Mouse (Mus musculus) left cerebral cortex, postnatal 36 days (tissue): ENCODE data around the gene Macrod1. TPM values are rescaled to one million over a fixed set of nuclear protein-coding genes. Genes with fewer than 3 reads are reported as not detected.
"Not testable (repeated sequence)": the region's sequence is repeated elsewhere in the genome, so short reads cannot be mapped to it uniquely, and the experiment has no call there.

Source experiments
- DNase-seq, 2 experiments: peaks; one replicate each; pipeline ENCODE4 v3.0.0; 2021 to 2022; ENCODE audit warnings: low spot score in 2 of 2, mixed read lengths in 1 of 2
- intact Hi-C: fragments of 180-260 bp; cut with DNase I; formaldehyde crosslinking; loops from one replicate; pipeline ENCODE4 v1.15.1; 2025
- total RNA-seq, 2 experiments: library from RNA; stranded (reverse); gene quantifications; 2 replicates each; pipeline ENCODE4 v1.2.3; 2021

Macrod1 gene
- total RNA-seq, 2 experiments from 2014 or later, result 14.1 to 17.6 TPM

DNA sequence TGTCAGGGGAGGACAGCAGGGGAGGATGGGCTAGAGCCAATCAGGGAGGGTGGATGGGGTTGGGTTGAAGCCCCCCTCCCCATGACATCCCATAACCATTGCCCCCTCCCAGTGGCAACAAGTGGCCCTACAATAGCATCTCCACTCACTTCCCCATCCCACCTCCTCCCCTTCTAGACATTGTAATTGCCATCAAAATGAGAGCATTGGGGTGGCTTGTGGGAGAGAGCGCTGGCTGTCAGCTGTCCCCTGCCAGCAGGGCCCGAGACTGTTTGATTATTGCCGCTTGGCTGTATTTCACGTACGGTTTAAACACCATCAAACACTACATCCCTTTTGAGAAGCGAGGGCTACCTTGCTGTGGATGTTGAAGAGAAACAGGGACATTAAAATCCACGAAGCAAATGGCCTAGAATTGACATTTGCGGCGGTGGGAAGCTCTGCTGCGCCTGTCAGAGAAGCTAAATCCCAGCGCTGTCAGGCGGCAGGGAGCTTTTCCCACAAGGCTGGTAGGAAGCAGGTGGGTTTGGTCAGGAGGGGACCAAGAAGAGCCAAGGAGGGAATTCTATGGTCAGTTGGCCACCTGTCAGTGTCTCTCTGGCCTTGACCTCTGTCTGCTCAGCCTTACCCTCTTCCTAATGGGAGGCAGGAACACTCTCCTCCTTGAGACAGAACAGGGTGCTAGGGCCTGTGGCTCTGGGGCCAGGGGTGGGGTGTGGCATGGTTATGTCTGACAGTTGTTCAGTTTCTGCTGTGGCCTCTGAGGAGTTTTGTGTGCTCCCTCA is 17.6 kb downstream of the Macrod1 start:
- DNase-seq, result no peak
- intact Hi-C loops, result no loop called here

DNA sequence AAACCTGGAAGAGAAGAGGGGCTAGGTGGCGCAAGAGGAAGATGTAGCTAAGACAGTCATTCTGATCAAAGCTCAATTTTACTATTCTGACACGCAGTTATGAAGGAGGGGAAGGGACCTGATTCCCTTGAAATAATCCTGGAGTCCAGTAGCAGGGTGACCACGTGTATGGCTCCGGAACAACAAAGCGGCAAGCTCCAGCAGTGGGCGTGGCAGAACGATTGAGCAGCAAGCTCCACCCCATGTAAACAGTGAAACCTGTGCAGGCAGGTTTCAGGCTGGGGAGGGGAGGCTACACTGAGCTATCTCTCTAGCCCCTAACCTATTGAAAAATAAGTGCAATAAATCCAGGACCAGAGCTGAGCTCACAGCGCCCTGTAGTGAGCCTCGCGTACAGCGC is 18.7 kb downstream of the Macrod1 start:
- intact Hi-C loops, DNase-seq: not testable (repeated sequence)

DNA sequence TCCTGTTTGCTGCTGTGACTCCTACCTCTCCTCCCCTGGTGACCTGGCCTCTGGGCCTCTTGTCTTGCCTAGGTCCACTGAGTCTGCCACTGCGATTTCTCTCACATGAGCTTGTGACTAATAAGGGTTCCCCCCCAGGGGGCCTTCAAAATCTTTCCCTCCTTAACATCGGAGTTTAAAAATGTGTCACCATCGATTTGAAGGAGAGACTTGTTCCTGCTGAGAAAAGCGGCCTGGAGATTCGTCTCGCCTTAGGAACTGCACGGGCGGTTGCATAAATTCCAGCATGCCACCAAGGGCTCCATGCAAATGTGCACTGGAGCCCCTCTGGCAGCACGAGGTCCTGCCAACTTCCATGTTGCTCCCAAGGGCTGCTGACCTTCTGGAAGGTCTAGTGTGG is 21.1 kb downstream of the Macrod1 start:
- DNase-seq, result no peak
- intact Hi-C loops, result no loop called here

DNA sequence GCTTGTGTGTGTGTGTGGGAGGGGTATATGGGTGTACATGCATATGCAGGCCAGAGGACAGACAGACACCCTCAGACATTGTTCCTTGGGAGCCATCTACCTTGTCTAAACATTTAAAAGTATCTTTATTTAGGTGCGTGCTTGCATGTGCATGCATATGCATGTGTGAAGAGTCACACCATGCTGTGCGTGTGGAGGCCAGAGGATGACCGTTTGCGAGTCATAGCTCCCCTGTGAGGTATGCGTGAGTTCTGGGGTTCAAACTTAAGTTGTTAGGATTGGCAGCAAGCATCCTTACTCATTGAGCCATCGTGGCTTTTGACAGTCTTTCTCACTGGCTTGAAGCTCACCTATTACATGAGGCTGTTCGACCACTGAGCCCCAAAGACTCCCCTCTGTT is 21.7 kb downstream of the Macrod1 start:
- intact Hi-C loops, result no loop called here
- DNase-seq, result no peak

DNA sequence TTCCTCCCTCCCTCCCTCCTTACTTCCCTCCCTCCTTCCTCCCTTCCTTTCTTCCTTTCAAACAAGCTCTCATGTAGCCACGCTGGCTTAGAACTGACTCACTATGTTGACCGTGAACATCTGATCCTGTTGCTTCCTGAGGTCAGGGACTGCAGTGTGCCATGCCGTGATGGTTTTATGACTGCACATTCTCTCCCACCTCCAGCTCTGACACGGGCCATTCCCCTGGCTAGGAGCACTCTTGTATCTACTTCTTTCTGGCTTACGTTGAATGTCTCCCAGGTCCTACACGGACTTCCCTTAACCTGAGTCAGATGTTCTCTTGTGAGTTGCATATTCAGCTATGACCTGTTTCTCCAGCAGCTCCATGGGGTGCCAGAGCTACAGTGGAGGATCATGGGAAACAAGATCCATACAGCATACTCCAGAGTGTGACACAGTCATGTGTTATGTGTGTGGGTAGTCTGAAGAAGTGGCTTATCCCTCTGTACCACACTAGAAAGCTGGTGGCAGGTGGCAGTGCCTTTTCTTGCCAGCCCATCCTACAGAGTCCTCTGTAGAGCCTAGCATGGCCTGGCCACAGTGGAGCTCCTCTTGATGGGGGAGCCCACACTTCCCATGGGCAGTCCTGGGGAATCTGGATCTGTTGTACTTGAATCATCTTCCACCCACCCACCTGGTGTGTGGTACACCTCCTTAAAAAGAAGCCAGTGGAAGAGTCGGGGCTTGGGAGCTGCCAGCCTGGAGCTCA is 25.1 kb downstream of the Macrod1 start:
- intact Hi-C loops, result loop anchor here (5.0 kb wide), 1 partner anchor 86 kb away; no protein-coding TSS in a partner anchor
- peak; percentile 55 to 76 for DNase-seq

DNA sequence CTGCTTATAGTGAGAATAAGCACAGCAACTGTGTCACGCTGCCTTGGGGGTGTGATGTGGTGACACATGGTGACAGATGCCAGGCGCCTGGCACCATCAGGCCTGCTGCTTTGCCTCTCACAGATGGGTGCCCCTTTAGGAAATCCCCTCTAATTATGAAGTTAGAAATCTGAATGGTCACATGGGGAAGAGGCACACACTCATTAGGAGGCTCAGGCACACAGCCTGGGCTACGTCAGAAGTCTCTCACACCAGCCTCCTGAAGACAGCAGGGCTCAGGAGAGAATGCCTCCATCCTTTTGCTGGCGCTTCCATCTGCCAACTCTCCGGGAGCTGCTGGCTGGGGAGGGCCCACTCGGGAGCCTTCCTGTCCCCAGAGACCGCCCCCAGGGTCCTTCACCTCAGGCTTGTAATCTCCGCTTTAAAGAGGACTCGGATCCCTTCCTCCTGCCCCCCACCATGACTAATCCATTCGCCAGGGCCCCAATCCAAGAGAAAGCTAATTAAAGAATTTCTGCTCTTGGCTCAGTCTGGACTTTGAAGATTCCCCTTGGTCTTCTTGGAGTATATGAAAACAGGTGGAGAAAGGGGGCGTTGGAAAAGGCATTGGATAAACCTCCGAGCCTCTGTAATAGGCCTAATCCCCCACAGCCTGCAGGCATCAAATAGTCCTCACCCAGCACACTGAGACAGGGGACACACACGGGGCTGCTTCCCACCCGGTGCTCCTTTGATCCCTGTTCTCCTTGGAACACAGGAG is 26.6 kb downstream of the Macrod1 start:
- peak; percentile 69 to 72 for DNase-seq
- intact Hi-C loops, result loop anchor here (5.0 kb wide), 1 partner anchor 84 kb away; no protein-coding TSS in a partner anchor

DNA sequence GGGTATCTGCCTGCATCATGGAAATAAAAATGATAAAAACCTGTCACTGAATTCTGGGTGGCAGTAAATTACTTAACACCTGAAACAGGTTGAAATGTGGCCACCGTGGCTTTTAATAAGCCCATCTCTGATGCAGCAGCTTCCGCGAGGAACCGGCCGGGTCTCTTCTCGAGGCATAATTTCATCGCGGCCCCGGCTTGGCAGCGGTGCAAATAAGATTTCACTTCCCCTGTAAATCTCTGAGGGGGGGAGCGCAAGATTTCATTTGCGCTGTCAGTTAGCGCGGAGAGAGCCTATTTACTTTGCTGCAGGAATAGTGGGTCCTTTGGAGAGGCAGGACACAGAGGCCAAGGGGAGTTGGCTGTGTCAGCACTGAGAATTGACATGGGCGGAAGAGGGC is 28.1 kb downstream of the Macrod1 start:
- intact Hi-C loops, result loop anchor here (5.0 kb wide), 1 partner anchor 83 kb away; no protein-coding TSS in a partner anchor

DNA sequence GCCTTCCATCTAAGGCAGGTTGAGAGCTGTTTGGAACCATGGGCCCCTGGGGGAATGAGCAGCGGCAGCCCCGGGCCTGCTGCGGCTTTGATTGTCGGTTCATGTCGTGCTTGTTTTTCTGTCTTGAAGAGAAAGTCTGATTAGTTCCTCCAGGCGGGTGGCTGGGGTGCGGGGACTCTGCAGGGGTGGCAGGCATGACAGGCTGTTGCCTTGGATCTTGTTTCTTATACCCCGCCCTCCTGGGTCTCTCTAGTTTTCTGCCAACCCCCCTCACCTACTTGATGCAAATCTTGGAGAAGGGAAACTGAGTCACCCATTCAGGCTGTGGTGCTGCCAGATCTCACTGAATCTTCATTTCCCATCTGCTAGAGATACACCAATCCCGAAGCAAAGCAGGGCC is 31.9 kb downstream of the Macrod1 start:
- DNase-seq, result no peak
- intact Hi-C loops, result no loop called here

More for the DNA sequence above, 28.1 kb downstream of the Macrod1 start:
- DNase-seq, result no peak

DNA sequence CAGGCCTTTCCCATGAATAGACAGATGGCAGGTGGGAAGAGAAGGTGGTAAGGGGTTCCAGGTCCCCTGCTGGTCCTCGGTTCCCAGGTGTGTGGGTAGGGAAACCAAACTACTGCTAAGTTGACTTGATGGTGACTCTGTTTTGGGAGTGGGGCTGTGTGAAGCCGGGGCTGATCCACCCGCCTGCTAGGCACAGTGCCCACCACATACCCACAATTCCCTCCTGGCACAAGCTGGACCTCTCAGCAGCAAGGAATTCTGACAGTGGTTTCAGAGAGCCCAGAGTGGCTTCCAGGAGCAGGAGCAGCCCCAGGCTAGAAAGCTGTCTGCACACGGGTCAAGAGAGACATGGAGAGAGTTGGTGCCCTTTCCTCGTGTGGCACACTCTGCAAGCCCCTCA is 32.4 kb downstream of the Macrod1 start:
- DNase-seq, result no peak
- intact Hi-C loops, result no loop called here

DNA sequence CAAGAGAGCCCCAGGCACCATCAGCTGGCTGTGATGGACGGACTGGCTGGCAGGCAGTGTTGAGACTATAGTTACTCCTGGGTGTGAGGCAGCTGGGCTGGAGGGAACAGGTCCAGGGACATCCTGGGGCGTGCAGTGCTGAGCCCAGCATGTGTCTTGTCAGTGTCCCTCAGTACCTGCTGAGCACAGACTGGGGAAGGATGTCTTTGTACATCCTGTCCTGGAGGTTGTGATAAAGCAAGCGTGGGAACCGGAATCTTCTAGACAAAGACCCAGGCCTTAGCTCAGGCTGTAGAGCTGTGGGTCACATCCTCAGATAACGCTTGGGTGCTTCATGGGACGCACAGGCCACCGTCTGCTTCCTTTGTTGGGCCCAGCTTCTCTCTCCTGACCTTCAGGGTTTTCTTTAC is 33.2 kb downstream of the Macrod1 start:
- intact Hi-C loops, result no loop called here
- no peak for DNase-seq

DNA sequence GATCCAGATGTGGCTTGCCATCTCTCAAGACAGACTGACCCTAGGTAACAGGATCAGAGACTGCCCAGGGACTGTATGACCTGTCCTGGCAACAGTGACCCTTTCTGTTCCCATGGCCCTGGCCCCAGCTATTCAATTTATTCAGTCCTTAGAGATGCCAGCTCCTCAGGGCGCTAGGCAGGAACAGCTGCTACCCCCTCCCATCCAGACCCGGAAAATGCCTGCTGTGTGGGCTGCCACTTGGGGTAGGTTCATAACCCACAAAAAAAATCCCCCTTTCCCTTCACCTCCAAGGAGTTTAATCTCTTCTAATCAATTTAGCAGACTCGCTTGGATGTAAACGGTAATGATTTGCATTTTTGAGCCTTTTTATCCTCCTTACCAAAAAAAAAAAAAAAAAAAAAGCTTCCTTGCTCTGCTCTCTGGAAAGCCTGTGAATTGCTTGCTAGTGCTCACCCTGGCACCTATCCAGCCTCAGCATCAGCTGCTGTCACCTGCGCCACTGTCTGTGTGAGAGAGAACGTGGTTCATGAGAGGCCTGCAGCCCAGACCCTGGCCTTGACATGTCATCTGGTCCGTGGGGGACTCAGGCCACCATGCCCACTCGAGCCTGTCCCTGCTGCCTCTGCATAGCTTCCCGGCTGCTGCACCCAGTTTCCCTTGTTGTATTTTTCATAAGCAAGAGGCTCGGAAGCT is 33.9 kb downstream of the Macrod1 start:
- DNase-seq, result no peak
- intact Hi-C loops, result no loop called here

DNA sequence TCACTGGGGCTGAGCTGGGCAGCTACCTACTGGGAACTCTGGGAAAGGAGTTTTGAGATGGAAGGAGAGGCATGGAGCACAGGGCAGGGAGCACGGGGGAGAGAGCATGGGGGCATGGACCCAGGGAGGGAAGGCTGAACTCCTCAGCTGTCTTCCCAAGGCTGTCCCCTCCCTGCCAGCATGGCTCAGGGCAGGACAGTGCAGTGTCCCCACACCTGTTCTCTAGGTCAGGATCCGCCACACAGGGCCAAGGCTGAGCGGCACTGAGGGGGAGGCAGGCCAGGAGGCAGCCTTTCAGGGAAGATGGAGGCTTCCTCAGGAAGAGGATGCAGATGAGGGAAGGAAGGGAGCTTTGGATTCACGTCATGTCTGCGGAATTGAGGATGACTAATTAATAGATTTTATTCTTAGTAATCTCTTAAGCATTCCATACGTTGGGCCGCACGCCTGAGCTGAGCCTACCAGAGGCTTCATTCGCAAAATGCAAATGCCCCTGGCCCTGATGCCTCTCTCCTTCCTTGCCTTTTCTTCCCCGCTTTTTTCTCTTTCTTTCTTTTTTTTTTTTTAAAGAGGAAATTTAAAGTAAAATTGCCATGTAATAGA is 34.9 kb downstream of the Macrod1 start:
- no peak for DNase-seq
- intact Hi-C loops, result no loop called here

DNA sequence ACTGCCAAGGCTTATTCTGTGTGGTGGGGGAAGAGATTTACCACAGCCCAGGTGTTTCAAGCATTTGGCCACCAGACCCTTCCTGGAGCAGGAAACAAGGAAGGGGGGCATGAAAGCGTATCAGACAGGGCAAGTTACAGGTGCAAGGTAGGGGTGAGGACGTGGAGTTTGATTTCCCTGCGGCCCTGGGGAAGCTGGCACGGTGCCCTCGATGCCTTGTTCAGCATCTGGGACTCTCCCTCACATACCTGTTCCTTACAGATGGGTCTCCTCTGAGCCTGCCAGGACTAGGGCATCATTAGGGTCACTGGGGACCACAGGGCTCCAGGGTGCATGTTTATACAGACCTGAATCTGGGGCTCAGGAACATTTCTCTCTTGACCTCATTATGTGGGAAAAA is 36.1 kb downstream of the Macrod1 start:
- DNase-seq, result no peak
- intact Hi-C loops, result no loop called here

DNA sequence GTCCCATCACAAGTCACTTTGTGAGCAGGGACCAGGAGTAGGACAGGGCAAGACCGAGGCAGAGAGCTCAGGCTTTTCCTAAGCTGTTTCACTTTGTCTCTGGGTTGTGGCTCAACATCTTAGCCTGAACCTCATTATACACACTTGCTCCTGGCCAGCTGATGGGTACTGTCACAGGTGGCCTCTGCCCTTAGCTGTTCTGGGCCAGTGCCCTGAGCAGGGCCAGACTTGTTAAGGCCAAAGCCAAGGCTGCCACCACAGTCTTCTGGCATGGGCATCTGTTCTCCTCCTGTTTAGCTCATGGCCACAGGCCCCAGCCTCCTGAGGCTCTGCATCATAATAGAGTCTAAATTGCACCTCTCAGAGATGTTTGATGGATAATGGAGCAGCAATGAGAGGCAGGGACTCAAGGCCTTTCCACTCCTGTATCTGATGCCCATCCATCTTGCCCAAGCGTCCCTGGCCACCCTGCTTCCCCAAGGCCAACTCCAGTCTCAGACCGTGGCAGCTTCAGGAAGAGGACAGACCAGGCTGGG is 43.1 kb downstream of the Macrod1 start:
- DNase-seq, result no peak
- intact Hi-C loops, result no loop called here

DNA sequence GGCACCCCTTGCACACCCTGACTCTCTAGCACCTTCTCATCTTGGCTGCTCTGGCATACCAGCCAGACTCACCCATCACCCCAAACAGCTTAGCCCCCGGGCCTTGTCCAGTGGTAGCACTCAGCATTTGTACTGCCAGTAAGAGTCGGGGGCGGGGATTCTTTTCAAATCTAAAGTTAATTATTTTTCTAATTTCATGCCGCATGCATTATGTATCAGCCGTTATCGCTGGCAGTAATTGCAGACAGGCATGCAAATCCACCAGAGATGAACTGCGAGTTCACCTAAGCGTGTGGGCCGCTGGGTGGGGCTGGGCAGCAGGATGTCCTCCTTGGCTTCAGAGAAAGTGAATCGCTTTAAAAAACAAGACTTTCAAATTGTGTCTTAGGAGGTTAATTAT is 45.4 kb downstream of the Macrod1 start:
- DNase-seq, result no peak
- intact Hi-C loops, result no loop called here

DNA sequence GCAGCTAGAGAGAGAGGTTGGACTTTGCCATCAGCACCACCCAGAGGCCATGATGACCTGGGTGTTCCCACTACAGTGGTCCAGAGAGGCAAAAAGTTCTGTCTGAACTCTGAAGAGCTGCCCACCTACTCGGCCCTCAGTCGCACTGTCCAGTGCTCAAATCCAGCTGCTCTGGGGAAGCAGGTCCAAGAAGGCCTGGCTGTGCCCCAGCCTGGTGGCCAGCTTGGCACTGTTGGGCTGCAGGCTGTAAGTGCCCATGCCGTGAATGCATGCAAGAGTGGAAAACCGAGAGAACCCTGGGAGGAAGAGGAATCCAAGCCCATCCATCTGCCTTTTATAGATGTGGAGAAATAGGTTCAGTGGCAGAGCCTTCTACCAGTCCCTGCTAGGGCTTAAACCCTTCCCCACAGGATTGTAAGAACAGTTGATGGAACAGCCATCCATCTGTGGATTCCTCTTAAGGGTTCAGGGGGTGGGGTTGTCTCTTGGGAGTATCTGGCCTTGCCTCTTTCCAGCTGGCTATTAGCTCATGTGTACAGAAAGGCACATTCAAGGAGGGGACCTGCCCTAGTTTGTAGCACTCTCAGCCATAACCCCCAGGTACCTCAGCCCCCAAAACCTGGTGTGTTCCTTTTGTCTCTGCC is 46.9 kb downstream of the Macrod1 start:
- intact Hi-C loops, result no loop called here
- no peak for DNase-seq

DNA sequence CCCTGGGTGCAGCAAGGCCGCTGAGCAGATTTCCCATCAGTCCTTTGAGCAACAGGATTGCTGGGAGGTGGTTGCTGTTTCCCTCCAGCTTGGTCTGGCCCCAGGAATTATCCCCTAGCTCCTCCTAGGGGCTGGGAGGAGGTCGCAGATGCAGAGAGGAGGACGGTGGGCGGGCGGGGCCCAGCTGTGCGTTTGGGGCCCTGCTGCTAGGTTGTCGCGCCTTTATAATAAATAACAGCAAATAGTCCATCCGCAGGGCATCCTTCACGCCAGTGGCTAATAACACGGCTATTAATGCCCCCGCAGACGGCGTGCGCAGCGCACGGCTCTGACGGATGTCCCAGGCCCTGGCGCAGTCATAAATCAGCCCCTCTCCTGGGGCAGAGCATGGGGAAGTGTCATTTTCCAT is 47.4 kb downstream of the Macrod1 start:
- intact Hi-C loops, result no loop called here
- DNase-seq, result no peak

DNA sequence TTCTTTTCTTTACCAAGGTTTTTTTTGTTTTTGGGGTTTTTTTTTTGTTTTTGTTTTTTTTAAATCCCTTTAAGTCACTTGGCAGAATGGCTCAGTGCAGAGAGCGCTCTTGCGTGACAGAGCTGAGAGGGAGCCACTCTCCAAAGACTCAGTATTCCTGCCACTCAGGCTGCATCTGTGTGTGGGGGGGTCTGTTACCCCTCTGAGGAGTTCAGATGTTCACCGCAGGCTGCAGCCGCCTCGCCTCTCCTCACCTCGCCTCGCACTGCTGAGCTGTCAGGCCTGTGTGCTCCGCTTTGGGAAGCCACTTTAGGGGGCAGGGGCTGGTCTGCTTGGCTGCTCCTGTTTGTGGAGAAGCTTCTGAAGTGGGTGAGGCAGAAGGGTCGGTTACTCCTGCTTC is 48.9 kb downstream of the Macrod1 start, which contains the start of gene Flrt1:
TSS of gene Flrt1 (minus strand) at position 186 of the 400 bp plus-strand sequence.
- intact Hi-C loops, result no loop called here
- DNase-seq, result no peak
